Mouse (Mus musculus): ENCODE measurements around the gene Epb41l5. TPM values are rescaled to one million over a fixed set of nuclear protein-coding genes. Genes with fewer than 3 reads are reported as not detected.

Epb41l5 gene
- polyA plus RNA-seq (2014; fragmentation: Nextera tagmentation; extraction: Ambion mirVana) = 21.3 and 22.5 TPM in 2 replicates

- Histone ChIP-seq H3K36me3 (replicated peaks; ENCODE audit: control insufficient read depth, insufficient read depth) (no peaks in the 10 kb centered on the region), H3K4me1 (replicated peaks; ENCODE audit: control insufficient read depth, insufficient read depth, low read length) (no peaks in the 10 kb centered on the region), H3K9ac (peak within 1 kb of the TSS; percentile 76), H3K4me3 (replicated peaks; ENCODE audit: low read length) (peak within 1 kb of the TSS; percentile 84), H3K4me2 (replicated peaks) (peak within 1 kb of the TSS; percentile 80), H3K9me3 (ENCODE audit: control insufficient read depth, low read length) (no peaks in the 10 kb centered on the region), H3K27ac (peak within 1 kb of the TSS; percentile 80), H3K27me3 (ENCODE audit: control insufficient read depth, insufficient read depth, low read length) (no peaks in the 10 kb centered on the region)
- peak; percentile 87 for DNase-seq (ENCODE audit: low spot score)
- ATAC-seq (ENCODE audit: low FRiP score) = peak; percentile 96
- WGBS = under 1% methylated on average over 86 of the region's 86 CpGs
These were observed at the start of gene Epb41l5 for GRCm38 (mm10) chr1:119648205-119649111. Gene Epb41l5, minus strand, starts transcription at chr1:119649000.

- Histone ChIP-seq H3K36me3 (replicated peaks; ENCODE audit: control insufficient read depth, insufficient read depth) (peaks cover 31% of the 10 kb centered on the region), H3K4me3 (replicated peaks; ENCODE audit: low read length) (no peak overlapping the region), H3K4me1 (replicated peaks; ENCODE audit: control insufficient read depth, insufficient read depth, low read length) (no peaks in the 10 kb centered on the region), H3K4me2 (replicated peaks) (no peak overlapping the region), H3K27me3 (ENCODE audit: control insufficient read depth, insufficient read depth, low read length) (no peaks in the 10 kb centered on the region), H3K9ac (no peak overlapping the region), H3K9me3 (ENCODE audit: control insufficient read depth, low read length) (no peaks in the 10 kb centered on the region), H3K27ac (no peak overlapping the region)
- ATAC-seq (ENCODE audit: low FRiP score) (no peak), DNase-seq (ENCODE audit: low spot score) (no peak)
- 97% methylated on average over 1 of the region's 1 CpGs for WGBS
These were observed 48.1 kb upstream of the Epb41l5 start for GRCm38 (mm10) chr1:119696860-119697259.

DNA sequence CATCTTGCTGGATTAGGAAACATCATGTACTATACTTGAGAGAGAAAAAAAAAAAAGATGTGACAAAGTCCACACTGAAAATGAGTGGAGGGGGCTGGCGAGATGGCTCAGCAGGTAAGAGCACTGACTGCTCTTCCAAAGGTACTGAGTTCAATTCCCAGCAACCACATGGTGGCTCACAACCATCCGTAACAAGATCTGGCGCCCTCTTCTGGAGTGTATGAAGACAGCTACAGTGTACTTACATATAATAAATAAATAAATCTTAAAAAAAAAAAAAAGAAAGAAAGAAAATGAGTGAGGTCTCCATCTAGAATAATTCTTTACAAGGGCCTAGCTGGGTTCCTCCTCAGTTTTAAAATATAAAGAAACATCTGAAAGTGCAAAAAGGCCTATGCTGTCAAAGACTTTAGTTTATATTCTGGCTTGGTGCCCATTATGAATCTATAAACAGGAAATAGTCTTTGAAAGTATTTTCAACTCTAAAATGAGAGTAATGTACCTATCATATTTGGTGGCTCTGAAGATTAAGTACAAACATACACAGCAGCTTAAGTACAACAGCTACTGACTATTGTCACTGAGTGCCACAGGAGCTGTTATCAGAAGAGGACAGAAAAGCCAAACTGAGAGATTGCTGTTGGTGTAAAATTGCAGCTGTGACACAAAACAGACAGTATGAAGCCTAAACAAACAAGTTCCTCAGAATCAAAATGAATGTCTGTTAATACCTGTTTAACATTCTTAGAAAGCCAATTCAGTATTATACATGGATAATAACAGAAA lies 37.2 kb upstream of the Epb41l5 start:
- WGBS = 94% methylated on average over 3 of the region's 3 CpGs
- ATAC-seq (ENCODE audit: low FRiP score) = no peak
- H3K9ac ChIP-seq = no peak overlapping the region

GRCm38 (mm10) chr1:119681663-119682213 lies 32.9 kb upstream of the Epb41l5 start:
- Histone ChIP-seq H3K4me1 (replicated peaks; ENCODE audit: control insufficient read depth, insufficient read depth, low read length) (no peaks in the 10 kb centered on the region), H3K27me3 (ENCODE audit: control insufficient read depth, insufficient read depth, low read length) (no peaks in the 10 kb centered on the region), H3K27ac (no peak overlapping the region), H3K4me3 (replicated peaks; ENCODE audit: low read length) (no peak overlapping the region), H3K36me3 (replicated peaks; ENCODE audit: control insufficient read depth, insufficient read depth) (peaks cover 33% of the 10 kb centered on the region), H3K9ac (no peak overlapping the region), H3K9me3 (ENCODE audit: control insufficient read depth, low read length) (no peaks in the 10 kb centered on the region), H3K4me2 (replicated peaks) (no peak overlapping the region)
- DNase-seq (ENCODE audit: low spot score) (no peak), ATAC-seq (ENCODE audit: low FRiP score) (no peak)
- WGBS = 84% methylated on average over 2 of the region's 2 CpGs

More for the DNA sequence above, 37.2 kb upstream of the Epb41l5 start:
- H3K4me1 ChIP-seq (replicated peaks; ENCODE audit: control insufficient read depth, insufficient read depth, low read length) = no peaks in the 10 kb centered on the region
- no peaks in the 10 kb centered on the region for H3K9me3 ChIP-seq (ENCODE audit: control insufficient read depth, low read length)
- H3K4me2 ChIP-seq (replicated peaks) = no peak overlapping the region
- H3K4me3 ChIP-seq (replicated peaks; ENCODE audit: low read length) = no peak overlapping the region
- no peak for DNase-seq (ENCODE audit: low spot score)
- H3K27me3 ChIP-seq (ENCODE audit: control insufficient read depth, insufficient read depth, low read length) = no peaks in the 10 kb centered on the region
- H3K36me3 ChIP-seq (replicated peaks; ENCODE audit: control insufficient read depth, insufficient read depth) = peaks cover 15% of the 10 kb centered on the region
- H3K27ac ChIP-seq = no peak overlapping the region

GRCm38 (mm10) chr1:119674984-119675383 lies 26.2 kb upstream of the Epb41l5 start:
- Histone ChIP-seq H3K27ac (no peak overlapping the region), H3K9ac (no peak overlapping the region), H3K4me2 (replicated peaks) (no peak overlapping the region), H3K9me3 (ENCODE audit: control insufficient read depth, low read length) (no peaks in the 10 kb centered on the region), H3K36me3 (replicated peaks; ENCODE audit: control insufficient read depth, insufficient read depth) (peaks cover 38% of the 10 kb centered on the region), H3K27me3 (ENCODE audit: control insufficient read depth, insufficient read depth, low read length) (no peaks in the 10 kb centered on the region), H3K4me1 (replicated peaks; ENCODE audit: control insufficient read depth, insufficient read depth, low read length) (no peaks in the 10 kb centered on the region), H3K4me3 (replicated peaks; ENCODE audit: low read length) (no peak overlapping the region)
- DNase-seq (ENCODE audit: low spot score) (peak; percentile 59), ATAC-seq (ENCODE audit: low FRiP score) (0 out of 2 replicates have a peak, but pooled peaks have one; percentile 53)
- 83% methylated on average over 1 of the region's 1 CpGs for WGBS

DNA sequence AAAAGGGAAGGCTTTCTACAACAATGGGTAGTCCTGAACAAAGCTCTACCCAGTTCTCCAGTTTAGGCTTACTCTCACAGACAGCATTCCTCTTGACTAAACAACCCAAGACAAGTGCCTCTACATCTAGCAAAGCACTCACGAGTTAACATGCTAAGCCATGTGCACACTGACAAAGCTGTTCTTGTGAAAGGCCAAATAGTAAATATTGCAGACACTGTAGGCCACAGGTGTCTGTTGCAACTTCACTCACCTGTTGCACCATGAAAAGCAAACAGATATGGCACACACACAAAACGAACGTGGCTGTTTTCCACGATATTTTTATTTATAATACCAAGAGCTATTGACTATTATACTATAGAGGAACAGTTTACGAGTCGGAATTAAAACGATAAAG lies 18.1 kb upstream of the Epb41l5 start:
- Histone ChIP-seq H3K27me3 (ENCODE audit: control insufficient read depth, insufficient read depth, low read length) (no peaks in the 10 kb centered on the region), H3K4me3 (replicated peaks; ENCODE audit: low read length) (no peak overlapping the region), H3K9me3 (ENCODE audit: control insufficient read depth, low read length) (no peaks in the 10 kb centered on the region), H3K36me3 (replicated peaks; ENCODE audit: control insufficient read depth, insufficient read depth) (peaks cover 13% of the 10 kb centered on the region; the same call in 1 of the 2 replicates), H3K9ac (no peak overlapping the region), H3K4me2 (replicated peaks) (no peak overlapping the region), H3K4me1 (replicated peaks; ENCODE audit: control insufficient read depth, insufficient read depth, low read length) (no peaks in the 10 kb centered on the region), H3K27ac (no peak overlapping the region)
- ATAC-seq (ENCODE audit: low FRiP score) = no peak
- whole genome bisulfite sequencing = 96% methylated on average over 7 of the region's 7 CpGs
- no peak for DNase-seq (ENCODE audit: low spot score)

- no peak overlapping the region for H3K9ac ChIP-seq
- DNase-seq (ENCODE audit: low spot score) (no peak), ATAC-seq (ENCODE audit: low FRiP score) (no peak)
- peaks cover 7% of the 10 kb centered on the region for H3K36me3 ChIP-seq (replicated peaks; ENCODE audit: control insufficient read depth, insufficient read depth)
- H3K4me3 ChIP-seq (replicated peaks; ENCODE audit: low read length) = no peak overlapping the region
- 92% methylated on average over 2 of the region's 2 CpGs for WGBS
- H3K9me3 ChIP-seq (ENCODE audit: control insufficient read depth, low read length) = no peaks in the 10 kb centered on the region
- no peak overlapping the region for H3K27ac ChIP-seq
- H3K4me1 ChIP-seq (replicated peaks; ENCODE audit: control insufficient read depth, insufficient read depth, low read length) = no peaks in the 10 kb centered on the region
- H3K27me3 ChIP-seq (ENCODE audit: control insufficient read depth, insufficient read depth, low read length) = no peaks in the 10 kb centered on the region
- H3K4me2 ChIP-seq (replicated peaks) = no peak overlapping the region
These were observed 5.5 kb upstream of the Epb41l5 start for GRCm38 (mm10) chr1:119654307-119654706.

- no peak for ATAC-seq (ENCODE audit: low FRiP score)
- Histone ChIP-seq H3K9me3 (ENCODE audit: control insufficient read depth, low read length) (no peaks in the 10 kb centered on the region), H3K27ac (no peak overlapping the region), H3K9ac (no peak overlapping the region), H3K27me3 (ENCODE audit: control insufficient read depth, insufficient read depth, low read length) (no peaks in the 10 kb centered on the region), H3K4me2 (replicated peaks) (no peak overlapping the region), H3K4me1 (replicated peaks; ENCODE audit: control insufficient read depth, insufficient read depth, low read length) (no peaks in the 10 kb centered on the region), H3K36me3 (replicated peaks; ENCODE audit: control insufficient read depth, insufficient read depth) (no peaks in the 10 kb centered on the region), H3K4me3 (replicated peaks; ENCODE audit: low read length) (no peak overlapping the region)
- WGBS = 84% methylated on average over 5 of the region's 5 CpGs
- no peak for DNase-seq (ENCODE audit: low spot score)
These were observed 1.6 kb upstream of the Epb41l5 start for GRCm38 (mm10) chr1:119650386-119650785.

GRCm38 (mm10) chr1:119649627-119650026 lies 827 bp upstream of the Epb41l5 start:
- ATAC-seq (ENCODE audit: low FRiP score) (no peak), DNase-seq (ENCODE audit: low spot score) (no peak)
- no peak overlapping the region for H3K27ac ChIP-seq
- no peaks in the 10 kb centered on the region for H3K27me3 ChIP-seq (ENCODE audit: control insufficient read depth, insufficient read depth, low read length)
- no peaks in the 10 kb centered on the region for H3K9me3 ChIP-seq (ENCODE audit: control insufficient read depth, low read length)
- H3K4me2 ChIP-seq (replicated peaks) = no peak overlapping the region
- H3K9ac ChIP-seq = no peak overlapping the region
- 80% methylated on average over 2 of the region's 2 CpGs for WGBS
- H3K36me3 ChIP-seq (replicated peaks; ENCODE audit: control insufficient read depth, insufficient read depth) = no peaks in the 10 kb centered on the region
- H3K4me3 ChIP-seq (replicated peaks; ENCODE audit: low read length) = no peak overlapping the region
- no peaks in the 10 kb centered on the region for H3K4me1 ChIP-seq (replicated peaks; ENCODE audit: control insufficient read depth, insufficient read depth, low read length)
